Mouse (Mus musculus) E14TG2a.4 (cell line): Measurements from ENCODE around the gene Coa3.

Experiments used
- H3K27me3 ChIP-seq: 2 replicates; pipeline ENCODE4 v1.6.1; 2014; ENCODE audit warnings: low read length, control low read depth; ENCODE audit not compliant: insufficient read depth
- H3K36me3 ChIP-seq: 2 replicates; pipeline ENCODE4 v1.6.1; 2014; ENCODE audit warnings: low read length, control low read depth; ENCODE audit not compliant: insufficient read depth
- H3K4me1 ChIP-seq: replicated peaks from 2 replicates; pipeline ENCODE4 v1.6.1; 2014; ENCODE audit warnings: low read depth, low read length, control low read depth
- H3K4me3 ChIP-seq: replicated peaks from 2 replicates; pipeline ENCODE4 v1.5.1; 2014; ENCODE audit warnings: mild to moderate bottlenecking, low read length
- H3K9me3 ChIP-seq: 2 replicates; pipeline ENCODE4 v1.6.1; 2014; ENCODE audit warnings: low read length, control low read depth
- CTCF ChIP-seq: conservative IDR thresholded peaks from 2 replicates; pipeline ENCODE4 v1.5.1; 2014; ENCODE audit warnings: low read length
- NANOG ChIP-seq: IDR thresholded peaks from 2 replicates; pipeline ENCODE4 v1.6.1; 2014; ENCODE audit warnings: borderline replicate concordance, low read length, mixed read lengths
- POU5F1 ChIP-seq: IDR thresholded peaks from 2 replicates; pipeline ENCODE4 v1.6.1; 2014; ENCODE audit warnings: low read length, borderline replicate concordance

Coa3 gene

GRCm38 (mm10) chr11:101260826-101261380 is 18.0 kb downstream of the Coa3 start:
- H3K4me1 ChIP-seq = peaks cover 71% of the 10 kb centered on the region
- no peak for TF ChIP-seq POU5F1
- no peak for TF ChIP-seq NANOG
- TF ChIP-seq CTCF = no peak
- no peaks in the 10 kb centered on the region for H3K9me3 ChIP-seq
- peaks cover 36% of the 10 kb centered on the region for H3K36me3 ChIP-seq
- peaks cover 53% of the 10 kb centered on the region for H3K27me3 ChIP-seq
- peak overlapping the region; percentile 80 for H3K4me3 ChIP-seq

GRCm38 (mm10) chr11:101259948-101260825 is 18.7 kb downstream of the Coa3 start, which contains the start of gene Wnk4:
Gene Wnk4 (plus strand): TSS chr11:101260567.
- H3K4me1 ChIP-seq = peaks cover 73% of the 10 kb centered on the region
- no peak for TF ChIP-seq NANOG
- no peak for TF ChIP-seq POU5F1
- TF ChIP-seq CTCF = no peak
- H3K36me3 ChIP-seq = peaks cover 38% of the 10 kb centered on the region
- peak within 1 kb of the TSS; percentile 80 for H3K4me3 ChIP-seq
- no peaks in the 10 kb centered on the region for H3K9me3 ChIP-seq
- H3K27me3 ChIP-seq = peaks cover 45% of the 10 kb centered on the region

- Histone ChIP-seq H3K4me3 (peak overlapping the region; percentile 80), H3K9me3 (no peaks in the 10 kb centered on the region), H3K27me3 (peaks cover 38% of the 10 kb centered on the region), H3K4me1 (peaks cover 71% of the 10 kb centered on the region), H3K36me3 (peaks cover 38% of the 10 kb centered on the region)
- no peak for TF ChIP-seq POU5F1
- no peak for TF ChIP-seq NANOG
- TF ChIP-seq CTCF = no peak
Measured at GRCm38 (mm10) chr11:101259261-101259712, 19.6 kb downstream of the Coa3 start.

GRCm38 (mm10) chr11:101255826-101256775 is 22.8 kb downstream of the Coa3 start:
- TF ChIP-seq POU5F1 = no peak
- no peak for TF ChIP-seq CTCF
- no peak for TF ChIP-seq NANOG
- Histone ChIP-seq H3K4me1 (peaks cover 54% of the 10 kb centered on the region), H3K9me3 (no peaks in the 10 kb centered on the region), H3K27me3 (peaks cover 7% of the 10 kb centered on the region), H3K4me3 (no peak overlapping the region), H3K36me3 (peaks cover 38% of the 10 kb centered on the region)

- no peaks in the 10 kb centered on the region for H3K27me3 ChIP-seq
- no peaks in the 10 kb centered on the region for H3K9me3 ChIP-seq
Measured at GRCm38 (mm10) chr11:101253613-101254389, 25.1 kb downstream of the Coa3 start, which contains the start of gene Vps25. Gene Vps25 (plus strand): TSS chr11:101253707.

GRCm38 (mm10) chr11:101252941-101253340 is 26.0 kb downstream of the Coa3 start:
- Histone ChIP-seq H3K4me3 (peak overlapping the region; percentile 98), H3K27me3 (peaks cover under 1% of the 10 kb centered on the region), H3K4me1 (peaks cover 31% of the 10 kb centered on the region), H3K9me3 (no peaks in the 10 kb centered on the region), H3K36me3 (peaks cover 22% of the 10 kb centered on the region)
- TF ChIP-seq POU5F1 (no peak), CTCF (no peak), NANOG (no peak)

More at GRCm38 (mm10) chr11:101253613-101254389, 25.1 kb downstream of the Coa3 start, which contains the start of gene Vps25:
- Histone ChIP-seq H3K4me1 (peaks cover 33% of the 10 kb centered on the region), H3K36me3 (peaks cover 30% of the 10 kb centered on the region), H3K4me3 (peak within 1 kb of the TSS; percentile 98)
- no peak for TF ChIP-seq NANOG
- no peak for TF ChIP-seq POU5F1
- no peak for TF ChIP-seq CTCF

GRCm38 (mm10) chr11:101251031-101251430 is 27.9 kb downstream of the Coa3 start:
- Histone ChIP-seq H3K4me3 (no peak overlapping the region), H3K36me3 (peaks cover 3% of the 10 kb centered on the region), H3K27me3 (peaks cover 20% of the 10 kb centered on the region), H3K9me3 (no peaks in the 10 kb centered on the region), H3K4me1 (peaks cover 44% of the 10 kb centered on the region)
- TF ChIP-seq NANOG = no peak
- TF ChIP-seq POU5F1 = no peak
- no peak for TF ChIP-seq CTCF
